Mouse (Mus musculus) cerebellum, adult 2 months (tissue): ENCODE results near the gene Ptprcap.

Source experiments
- CTCF ChIP-seq: fragments of 200-500 bp; IDR thresholded peaks from 2 replicates; pipeline ENCODE4 v1.5.1; 2011; ENCODE audit warnings: low read depth, mild to moderate bottlenecking, control low read depth, low read length, moderate library complexity, borderline replicate concordance; ENCODE audit not compliant: insufficient read depth
- POLR2A ChIP-seq: fragments of 200-500 bp; IDR thresholded peaks from 2 replicates; pipeline ENCODE4 v1.6.1; 2011; ENCODE audit warnings: low read length, control low read depth, borderline replicate concordance; ENCODE audit not compliant: insufficient read depth

GRCm38 (mm10) chr19:4151488-4151860, 1.9 kb upstream of the Ptprcap start:
- TF ChIP-seq CTCF (no peak), POLR2A (no peak)
